Mouse (Mus musculus) stomach, postnatal 0 days (tissue): ENCODE data around the gene Bmpr2.

ENCODE experiments used
- CTCF ChIP-seq: IDR thresholded peaks from 2 replicates; pipeline ENCODE4 v1.5.1; 2016; ENCODE audit warnings: antibody characterized with exemption, low read depth, mild to moderate bottlenecking, moderate library complexity
- EP300 ChIP-seq: optimal IDR thresholded peaks from 2 replicates; pipeline ENCODE3; 2016; ENCODE audit warnings: antibody characterized with exemption

- TF ChIP-seq EP300 (no peak), CTCF (peak; percentile 73)
These were observed 43.3 kb upstream of the Bmpr2 start for GRCm38 (mm10) chr1:59719900-59720299.
